Mouse (Mus musculus) bone marrow, adult 2 months (tissue): Measurements from ENCODE around the gene Espn. TPM values are rescaled to one million over a fixed set of nuclear protein-coding genes. Genes with fewer than 3 reads are reported as not detected.
A peak's percentile ranks its signal among the peaks of the same experiment; 100 is the strongest.

Experiments
- H3K27ac ChIP-seq: fragments of 200-500 bp; 2 replicates; pipeline ENCODE4 v1.5.1; 2012; ENCODE audit warnings: low read depth, mild to moderate bottlenecking, control low read depth, inconsistent platforms, low read length; ENCODE audit not compliant: control insufficient read depth, poor library complexity, insufficient read depth
- H3K4me1 ChIP-seq: fragments of 200-500 bp; 2 replicates; pipeline ENCODE4 v1.6.1; 2011; ENCODE audit warnings: low read length; ENCODE audit not compliant: control insufficient read depth, insufficient read depth
- H3K4me3 ChIP-seq: fragments of 200-500 bp; replicated peaks from 2 replicates; pipeline ENCODE3; 2011; ENCODE audit warnings: mild to moderate bottlenecking, low read depth, low read length, control low read depth; ENCODE audit not compliant: control insufficient read depth
- CTCF ChIP-seq: fragments of 200-500 bp; IDR thresholded peaks from 2 replicates; pipeline ENCODE4 v1.5.1; 2011; ENCODE audit warnings: low read length, control low read depth; ENCODE audit not compliant: control insufficient read depth, insufficient read depth
- POLR2A ChIP-seq: fragments of 200-500 bp; IDR thresholded peaks from 2 replicates; pipeline ENCODE4 v1.6.1; 2011; ENCODE audit warnings: low read depth, mild to moderate bottlenecking, control low read depth, low read length, borderline replicate concordance; ENCODE audit not compliant: control insufficient read depth
- WGBS: fragments of 180-500 bp; shearing (Covaris S2); methylation state at CpG from one replicate; pipeline ENCODE4 v1.1.7; 2018; 5-methylcytosine and 5-hydroxymethylcytosine counted together
- polyA plus RNA-seq: library from polyadenylated mRNA; stranded (reverse); fragments of >200 nt; gene quantifications from 2 replicates; pipeline ENCODE4 v1.2.4, GENCODE M21; 2011; ENCODE audit warnings: low replicate concordance; ENCODE audit not compliant: missing spikeins, insufficient read depth, insufficient read length

Espn gene
- polyA plus RNA-seq, 1 experiment: not detected

DNA sequence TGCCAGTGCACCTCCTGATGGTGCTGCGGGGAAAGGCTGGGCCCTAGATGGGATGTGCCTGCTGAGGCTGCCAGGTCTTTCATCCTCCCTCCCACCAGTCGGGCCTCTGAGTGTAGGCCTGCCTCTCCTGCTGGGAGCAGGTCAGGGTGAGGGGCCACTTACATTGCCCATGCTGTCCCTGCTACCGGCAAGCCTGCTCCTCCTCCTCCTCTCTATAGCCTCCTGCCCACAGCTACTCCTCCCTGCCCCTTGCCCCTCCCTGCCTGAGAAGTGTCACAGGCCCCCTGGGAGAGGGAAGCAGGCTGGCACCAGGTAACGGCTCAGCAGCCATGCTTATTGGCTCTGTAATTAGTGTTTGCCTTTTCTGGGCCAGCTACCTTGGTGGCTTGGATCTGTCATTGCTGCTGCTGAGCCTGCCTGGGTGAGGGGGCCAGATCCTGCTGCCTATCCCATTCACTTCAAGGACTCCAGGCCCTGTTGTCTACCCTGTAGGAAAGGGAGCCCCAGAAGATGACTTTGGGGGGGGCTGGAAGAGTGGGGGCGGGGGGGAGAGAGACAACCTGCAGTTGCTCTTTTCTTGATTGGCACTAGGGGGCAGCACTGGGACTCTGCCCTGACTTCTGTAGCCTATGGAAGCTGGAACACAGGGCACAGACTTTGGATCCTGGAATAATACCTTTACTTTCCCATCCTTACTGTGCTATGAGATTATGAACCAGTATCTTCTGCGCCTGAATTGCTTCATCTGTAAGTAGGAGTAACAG lies 15.9 kb downstream of the Espn start:
- TF ChIP-seq CTCF: peak; percentile 49
- TF ChIP-seq POLR2A: no peak
- Histone ChIP-seq H3K4me1 (peaks cover 4% of the 10 kb centered on the region), H3K4me3 (no peak overlapping the region), H3K27ac (no peak overlapping the region)
- 56% methylated on average over 6 of the region's 6 CpGs for WGBS

- no peak for TF ChIP-seq CTCF
- TF ChIP-seq POLR2A: no peak
- 85% methylated on average over 12 of the region's 12 CpGs for WGBS
- peaks cover 4% of the 10 kb centered on the region for H3K4me1 ChIP-seq
- no peak overlapping the region for H3K27ac ChIP-seq
- H3K4me3 ChIP-seq: no peak overlapping the region
Observed at GRCm38 (mm10) chr4:152135363-152135762, 16.8 kb downstream of the Espn start.

DNA sequence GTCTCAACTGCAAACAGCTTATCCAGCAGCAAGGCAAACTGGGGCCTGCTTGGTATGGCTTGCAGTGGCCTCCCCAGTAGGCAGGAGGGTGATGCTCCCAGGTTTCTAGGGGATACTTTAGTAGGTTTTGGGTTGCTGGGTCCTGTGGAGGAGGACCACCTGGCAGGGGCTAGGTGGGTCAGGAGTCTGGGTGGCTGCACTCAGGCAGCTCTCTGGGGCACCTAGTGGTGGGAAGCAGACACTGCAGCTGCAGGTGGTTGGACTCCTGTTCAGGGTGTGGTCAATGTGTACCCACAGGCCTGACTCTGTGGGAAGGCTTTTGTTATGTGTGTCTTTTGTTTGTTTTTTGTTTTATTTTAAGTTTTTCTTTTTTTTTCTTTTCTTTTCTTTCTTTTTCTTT lies 17.7 kb downstream of the Espn start:
- Histone ChIP-seq H3K4me3 (no peak overlapping the region), H3K27ac (no peak overlapping the region), H3K4me1 (peaks cover 4% of the 10 kb centered on the region)
- TF ChIP-seq CTCF: peak; percentile 77
- TF ChIP-seq POLR2A: no peak

DNA sequence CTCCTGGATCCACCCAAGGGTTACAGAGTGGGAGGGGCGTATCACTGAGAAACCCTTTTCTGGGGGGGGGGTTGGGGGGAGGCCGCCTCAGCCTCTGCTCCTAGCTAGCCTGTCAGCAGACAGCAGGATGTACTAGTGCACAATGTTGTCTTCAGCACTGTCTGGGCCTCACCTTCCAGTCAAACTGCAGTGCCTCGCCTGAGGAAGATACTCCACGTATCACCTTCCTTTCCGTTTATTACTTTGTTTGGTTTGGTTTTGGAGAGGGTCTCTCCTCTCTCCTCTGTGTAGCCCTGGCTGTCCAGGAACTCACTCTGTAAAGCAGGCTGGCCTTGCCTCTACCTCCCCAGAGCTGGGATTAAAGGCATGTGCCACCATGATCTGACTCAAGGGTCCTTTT lies 19.0 kb downstream of the Espn start:
- peaks cover under 1% of the 10 kb centered on the region; the same call in 1 of the 2 replicates for H3K4me1 ChIP-seq
- H3K4me3 ChIP-seq: no peak overlapping the region
- 70% methylated on average over 5 of the region's 5 CpGs for WGBS
- H3K27ac ChIP-seq: no peak overlapping the region
- TF ChIP-seq CTCF: no peak
- no peak for TF ChIP-seq POLR2A

- Histone ChIP-seq H3K4me3 (no peak overlapping the region), H3K4me1 (no peaks in the 10 kb centered on the region), H3K27ac (no peak overlapping the region)
- TF ChIP-seq POLR2A (no peak), CTCF (no peak)
- 61% methylated on average over 10 of the region's 10 CpGs for WGBS
Observed at GRCm38 (mm10) chr4:152132772-152133169, 19.4 kb downstream of the Espn start.

GRCm38 (mm10) chr4:152131809-152132771 lies 20.1 kb downstream of the Espn start:
- TF ChIP-seq CTCF: no peak
- TF ChIP-seq POLR2A: no peak
- Histone ChIP-seq H3K27ac (no peak overlapping the region), H3K4me1 (no peaks in the 10 kb centered on the region), H3K4me3 (no peak overlapping the region)
- WGBS: 13% methylated on average over 50 of the region's 50 CpGs

GRCm38 (mm10) chr4:152130771-152131653 lies 21.2 kb downstream of the Espn start:
- no peak overlapping the region for H3K27ac ChIP-seq
- TF ChIP-seq POLR2A (no peak), CTCF (peak; percentile 21; the same call in 1 of the 2 replicates)
- no peaks in the 10 kb centered on the region for H3K4me1 ChIP-seq
- WGBS: under 1% methylated on average over 85 of the region's 85 CpGs
- no peak overlapping the region for H3K4me3 ChIP-seq
